Mouse (Mus musculus): ENCODE results near the gene Btaf1. TPM values are rescaled to one million over a fixed set of nuclear protein-coding genes. Genes with fewer than 3 reads are reported as not detected.
A peak's percentile ranks its signal among the peaks of the same experiment; 100 is the strongest.

Gene Btaf1
- total RNA-seq (2022) = 10 to 100 TPM; 21.4 to 34.2 (median 25.7) TPM

GRCm38 (mm10) chr19:36925671-36926552 is at the start of gene Btaf1:
TSS of gene Btaf1 (plus strand) at chr19:36926079.
- peak; percentile 63 to 73 for DNase-seq (ENCODE audit: low spot score in 2 of 2)

- no peak for DNase-seq (ENCODE audit: low spot score in 2 of 2)
Measured at GRCm38 (mm10) chr19:36877329-36877728, 48.5 kb upstream of the Btaf1 start.

- no peak for DNase-seq (ENCODE audit: low spot score in 2 of 2)
Measured at GRCm38 (mm10) chr19:36878743-36879495, 47.0 kb upstream of the Btaf1 start.

- no peak for DNase-seq (ENCODE audit: low spot score in 2 of 2)
Measured at GRCm38 (mm10) chr19:36883119-36883518, 42.8 kb upstream of the Btaf1 start.

- no peak for DNase-seq (ENCODE audit: low spot score in 2 of 2)
Measured at GRCm38 (mm10) chr19:36886316-36886715, 39.6 kb upstream of the Btaf1 start.

- DNase-seq (ENCODE audit: low spot score in 2 of 2) = no peak
Measured at GRCm38 (mm10) chr19:36887706-36888105, 38.2 kb upstream of the Btaf1 start.

DNA sequence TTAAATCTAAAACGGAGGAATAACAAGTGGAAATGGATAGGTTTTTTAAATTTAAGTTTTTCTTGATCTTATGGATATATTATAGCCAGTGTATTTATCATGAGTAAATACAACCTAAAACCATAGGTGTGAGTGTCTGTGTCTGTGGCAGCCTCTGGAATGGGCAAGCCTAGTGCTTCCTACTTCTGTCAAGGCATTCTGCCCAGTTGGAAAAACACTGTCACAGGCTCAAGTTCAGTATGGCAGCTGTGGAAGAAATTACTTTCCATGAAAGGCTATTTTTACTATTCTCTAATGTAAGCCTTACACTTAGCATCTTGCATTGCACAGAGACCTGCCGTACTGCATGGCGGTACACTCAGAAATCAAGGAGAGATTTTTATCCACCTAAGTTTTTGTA is 34.1 kb upstream of the Btaf1 start:
- no peak for DNase-seq (ENCODE audit: low spot score in 2 of 2)

DNA sequence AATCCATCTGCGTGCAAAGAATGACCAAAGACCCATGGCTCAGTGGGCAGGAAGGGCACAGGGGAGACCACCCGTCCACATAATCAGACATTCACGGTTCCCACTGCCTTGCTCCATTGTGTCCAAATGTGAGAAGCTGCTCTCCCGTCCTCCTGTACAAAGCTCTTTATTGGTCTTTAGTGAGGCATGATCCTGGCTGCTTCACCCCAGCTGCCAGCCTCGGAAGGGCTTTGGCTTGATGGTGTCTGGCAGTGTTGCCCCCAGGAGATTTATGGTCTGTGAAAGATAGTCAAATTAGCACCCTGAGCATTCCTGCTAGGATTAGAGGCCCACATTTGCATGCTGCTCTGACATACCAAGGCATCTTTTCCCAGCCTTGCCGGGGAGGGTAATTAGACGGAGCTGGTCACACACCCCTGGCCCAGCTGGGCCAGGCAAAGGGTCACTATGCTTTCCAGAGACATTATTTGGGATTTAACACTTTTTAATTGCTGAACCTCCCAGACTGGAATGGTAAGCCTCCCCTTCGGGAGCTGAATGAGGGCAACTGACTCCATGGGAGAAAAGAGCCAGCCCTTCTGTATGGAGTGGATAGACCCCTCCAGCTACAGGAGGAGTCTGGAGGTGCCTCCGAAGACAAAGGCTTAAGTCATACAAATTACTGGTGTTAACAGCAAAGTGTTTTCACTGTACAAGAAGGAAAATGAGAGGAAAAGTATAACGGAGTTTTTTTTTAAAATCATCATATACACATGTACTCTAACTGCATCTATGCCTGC is 28.9 kb upstream of the Btaf1 start:
- DNase-seq (ENCODE audit: low spot score in 2 of 2) = no peak

- no peak for DNase-seq (ENCODE audit: low spot score in 2 of 2)
Measured at GRCm38 (mm10) chr19:36897778-36898177, 28.1 kb upstream of the Btaf1 start.

DNA sequence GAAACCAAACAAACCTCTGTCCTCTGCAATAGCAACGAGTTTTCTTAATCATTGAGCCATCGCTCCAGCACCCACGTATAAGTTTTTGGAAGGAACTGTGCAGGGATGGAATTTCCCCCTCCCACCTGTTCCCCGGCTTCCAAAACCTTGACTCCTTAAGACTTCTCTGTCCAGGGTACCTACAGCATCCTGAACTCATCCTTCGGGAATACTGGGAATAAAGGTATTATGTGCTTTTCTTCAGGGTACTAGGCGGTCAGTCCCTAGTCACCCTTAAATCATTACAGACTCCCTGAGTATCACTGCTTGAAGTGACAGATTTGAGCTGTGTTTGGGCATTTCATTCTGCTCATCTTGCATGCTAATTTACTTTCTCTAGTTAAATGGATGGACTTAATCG is 22.5 kb upstream of the Btaf1 start:
- no peak for DNase-seq (ENCODE audit: low spot score in 2 of 2)

DNA sequence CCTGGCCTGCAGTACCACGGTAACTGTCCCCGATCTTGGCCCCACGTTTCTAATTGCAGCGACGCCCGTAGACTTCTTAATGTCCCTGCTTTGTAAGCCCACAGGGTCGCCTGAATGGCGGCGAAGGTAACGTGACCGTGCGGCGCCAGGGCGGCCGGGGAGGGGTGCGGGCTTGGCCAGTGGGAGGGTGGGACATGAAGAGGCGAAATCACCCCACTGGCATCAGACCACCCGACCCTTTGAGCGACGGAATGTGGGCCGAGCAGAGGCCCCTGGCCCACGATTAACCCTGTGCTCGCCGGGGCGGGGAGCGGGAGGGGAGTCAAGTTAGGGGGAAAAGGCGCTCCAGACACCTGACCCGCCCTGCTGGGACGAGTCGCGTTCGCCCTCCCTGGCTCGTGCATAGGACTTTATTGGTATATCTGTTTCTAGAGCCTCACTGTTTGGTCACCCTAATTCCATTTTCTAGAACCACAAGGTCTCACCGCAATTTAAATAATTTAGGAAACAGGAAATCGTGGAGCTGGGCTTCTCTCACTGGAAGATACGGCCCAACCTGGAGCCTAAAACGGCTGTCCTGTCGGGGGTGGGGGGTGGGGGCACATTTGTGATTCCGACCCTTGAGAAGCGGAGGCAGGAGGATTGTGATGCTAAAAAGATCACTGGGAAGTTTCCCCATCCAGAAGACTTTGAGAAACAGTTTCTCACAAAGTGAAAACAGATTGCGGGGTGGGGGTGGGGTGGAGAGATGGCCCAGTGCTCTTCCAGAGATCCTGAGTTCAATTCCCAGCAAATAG is 21.5 kb upstream of the Btaf1 start:
- DNase-seq (ENCODE audit: low spot score in 2 of 2) = peak; percentile 22 to 33

DNA sequence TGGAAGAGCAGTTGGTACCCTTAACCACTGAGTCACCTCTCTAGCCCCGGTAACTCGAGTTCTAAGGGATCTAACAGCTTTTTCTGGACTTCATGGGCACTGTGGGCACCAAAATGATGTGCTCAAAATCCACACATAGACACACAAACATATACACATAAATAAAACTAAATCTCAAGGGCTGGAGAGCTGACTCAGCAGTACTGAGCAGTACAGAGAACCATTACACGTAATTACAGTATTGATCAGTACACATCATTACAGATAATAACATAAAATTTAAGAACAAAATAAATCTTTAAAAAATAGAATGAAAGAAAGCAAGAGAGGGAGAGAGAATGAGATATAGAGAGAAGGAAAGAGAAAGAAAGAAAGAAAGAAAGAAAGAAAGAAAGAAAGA is 16.7 kb upstream of the Btaf1 start:
- DNase-seq (ENCODE audit: low spot score in 2 of 2) = no peak

- DNase-seq (ENCODE audit: low spot score in 2 of 2) = peak in 1 of 2 experiments; percentile 52
Measured at GRCm38 (mm10) chr19:36909676-36910292, 16.1 kb upstream of the Btaf1 start.

DNA sequence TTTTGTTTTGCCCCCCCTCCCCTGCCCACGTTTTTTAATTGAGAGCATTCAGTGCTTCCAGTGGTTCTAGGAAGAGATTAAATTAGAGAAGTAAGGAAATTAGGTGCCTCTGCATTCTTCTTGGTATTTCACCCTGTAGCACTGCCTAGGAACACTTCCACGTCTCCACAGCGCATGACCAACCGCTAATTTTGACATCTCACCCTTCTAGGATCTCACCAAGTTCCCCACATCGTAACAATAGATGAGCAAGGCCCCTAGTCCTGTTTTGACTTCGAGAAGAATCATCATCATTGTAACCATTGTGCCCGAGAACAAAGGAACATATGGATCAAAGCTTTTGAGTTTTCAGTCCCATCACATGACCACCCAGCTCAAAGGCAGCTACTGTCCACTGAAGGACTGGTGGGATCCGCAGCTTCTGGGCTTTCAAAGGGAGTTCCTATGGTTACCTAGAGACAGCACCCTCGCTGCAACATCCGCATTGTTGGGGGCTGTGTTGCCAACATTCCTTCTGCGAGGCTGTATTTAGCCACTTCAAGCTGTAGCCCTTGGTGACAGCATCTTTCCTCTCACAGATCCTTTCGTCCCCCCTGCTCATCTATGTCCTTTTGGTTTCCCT is 15.3 kb upstream of the Btaf1 start:
- peak; percentile 54 to 57 for DNase-seq (ENCODE audit: low spot score in 2 of 2)

GRCm38 (mm10) chr19:36913064-36913463 is 12.8 kb upstream of the Btaf1 start:
- no peak for DNase-seq (ENCODE audit: low spot score in 2 of 2)

DNA sequence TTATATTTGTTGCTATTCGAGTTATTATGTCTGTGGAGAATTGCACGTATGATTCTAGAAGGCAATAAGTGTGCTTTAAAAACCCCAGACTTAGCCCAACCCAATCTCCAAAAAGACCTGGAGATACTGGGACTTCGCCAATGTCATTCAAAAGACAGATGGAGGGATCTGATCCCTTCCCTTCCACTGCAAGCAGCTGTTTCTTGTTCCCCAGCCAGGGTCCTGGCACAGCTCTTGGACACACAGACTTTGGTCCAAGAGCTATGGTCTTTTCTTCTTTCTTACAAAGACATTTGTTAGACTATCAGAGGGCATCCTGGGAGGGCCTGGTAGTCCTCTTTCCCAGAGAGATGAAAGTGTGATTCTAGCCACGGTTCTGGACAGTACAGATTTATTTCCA is 9.7 kb upstream of the Btaf1 start:
- DNase-seq (ENCODE audit: low spot score in 2 of 2) = no peak

DNA sequence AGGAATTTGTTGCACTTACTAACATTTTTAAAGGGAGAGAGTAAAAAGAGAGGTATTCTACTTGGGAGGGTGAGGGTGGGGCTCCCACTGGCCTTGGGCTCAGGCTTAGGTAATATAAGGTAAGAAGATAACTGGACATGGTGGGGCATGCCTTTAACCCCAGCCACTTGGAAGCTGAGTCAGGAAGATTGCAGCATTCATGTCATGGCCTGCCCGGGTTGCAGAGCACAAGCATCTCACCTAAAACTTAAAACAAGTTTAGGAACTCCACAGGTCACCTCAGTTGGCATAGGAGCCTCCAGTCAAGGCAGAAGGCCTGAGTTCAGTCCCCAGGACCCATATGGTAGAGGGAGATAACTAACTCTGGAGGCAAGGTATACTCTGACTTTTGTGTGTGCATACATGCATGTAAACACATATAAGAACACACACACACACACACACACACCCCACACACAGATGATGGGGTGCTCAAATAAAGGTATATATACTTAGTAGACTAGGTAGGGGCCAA is 8.9 kb upstream of the Btaf1 start:
- no peak for DNase-seq (ENCODE audit: low spot score in 2 of 2)

GRCm38 (mm10) chr19:36918441-36919301 is 7.2 kb upstream of the Btaf1 start:
- DNase-seq (ENCODE audit: low spot score in 2 of 2) = peak; percentile 64 to 74

DNA sequence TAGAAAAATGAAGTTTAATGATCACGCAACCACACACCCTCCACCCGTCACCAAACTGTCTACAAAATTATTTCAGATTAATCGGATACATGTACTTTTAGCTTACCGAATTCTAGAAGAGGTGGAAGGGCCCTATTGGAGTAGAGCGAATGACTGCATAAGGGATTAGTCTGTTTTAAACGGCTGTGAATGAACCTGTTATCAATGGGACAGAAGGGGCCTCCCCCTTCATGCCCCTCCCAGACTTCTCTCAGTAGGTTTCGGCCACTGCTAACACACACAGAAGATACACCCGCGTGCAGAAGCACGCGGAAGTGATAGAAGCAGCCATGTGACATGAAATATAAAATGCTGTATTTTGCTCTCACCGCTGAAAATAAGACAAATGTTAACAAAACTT is 6.4 kb upstream of the Btaf1 start, which contains the start of gene Fgfbp3:
Fgfbp3 (minus strand) TSS at position 150 of the 400 bp plus-strand sequence.
- DNase-seq (ENCODE audit: low spot score in 2 of 2) = no peak
